ENCODE assay signal across 18 mouse cellular contexts in genomic region chr19:42891599-42891998, GRCm38 (mm10).
A peak's percentile ranks its signal among the peaks of the same experiment; 100 is the strongest.
DNase-seq lines count a peak whose midpoint lies in the region; ATAC-seq and TF ChIP-seq lines count a peak whose summit lies in the region.
"Had no signal": no experiment of that assay in that cellular context is flagged by ENCODE, and none has a peak within 500 bp of the region (broad histone marks: within the 10 kb centered on the region; RNA-seq: fewer than 3 reads in every experiment).

No protein-coding gene starts in this region.

- H3K4me2 ChIP-seq in heart, embryonic 13.5 days: no peak overlapping the region
- H3K4me2 ChIP-seq in kidney, postnatal 0 days (ENCODE audit: low read length): no peak overlapping the region
- H3K4me2 ChIP-seq in kidney, embryonic 15.5 days: no peak overlapping the region
- H3K4me2 ChIP-seq in intestine, embryonic 15.5 days (replicated peaks): no peak overlapping the region
- no peak overlapping the region for H3K4me2 ChIP-seq in forebrain, embryonic 12.5 days
- H3K4me2 ChIP-seq: forebrain, embryonic 13.5 days; heart, embryonic 11.5 days; hindbrain, embryonic 13.5 days; limb, embryonic 12.5 days; liver, embryonic 15.5 days had no signal

- no peak for ATAC-seq in heart, embryonic 13.5 days (ENCODE audit: extremely low read depth, insufficient number of reproducible peaks, low FRiP score, low TSS enrichment)
- no peak for ATAC-seq in kidney, postnatal 0 days (replicated peaks; ENCODE audit: low FRiP score, low read depth)
- no peak for ATAC-seq in kidney, embryonic 15.5 days (replicated peaks; ENCODE audit: low FRiP score)
- ATAC-seq in intestine, embryonic 15.5 days: peak; percentile 55; the same call in 1 of the 2 replicates
- no peak for ATAC-seq in forebrain, embryonic 12.5 days (ENCODE audit: low FRiP score)
- ATAC-seq: forebrain, embryonic 13.5 days had no signal

- H3K36me3 ChIP-seq in heart, embryonic 13.5 days: no peaks in the 10 kb centered on the region
- no peaks in the 10 kb centered on the region for H3K36me3 ChIP-seq in kidney, postnatal 0 days (ENCODE audit: insufficient read depth, low read length)
- no peaks in the 10 kb centered on the region for H3K36me3 ChIP-seq in kidney, embryonic 15.5 days
- H3K36me3 ChIP-seq in intestine, embryonic 15.5 days: no peaks in the 10 kb centered on the region
- H3K36me3 ChIP-seq in forebrain, embryonic 12.5 days (replicated peaks): no peaks in the 10 kb centered on the region
- H3K36me3 ChIP-seq: hindbrain, embryonic 13.5 days; limb, embryonic 12.5 days; liver, embryonic 15.5 days had no signal

- 0 out of 2 replicates have a peak overlapping the region, but pooled peaks have one; percentile 12 for H3K27ac ChIP-seq in heart, embryonic 13.5 days (replicated peaks)
- H3K27ac ChIP-seq in kidney, postnatal 0 days: no peak overlapping the region
- no peak overlapping the region for H3K27ac ChIP-seq in kidney, embryonic 15.5 days
- H3K27ac ChIP-seq in intestine, embryonic 15.5 days: peak overlapping the region; percentile 48
- no peak overlapping the region for H3K27ac ChIP-seq in forebrain, embryonic 12.5 days
- H3K27ac ChIP-seq: forebrain, embryonic 13.5 days; hindbrain, embryonic 13.5 days; limb, embryonic 12.5 days; liver, embryonic 15.5 days had no signal

- intact Hi-C loops in heart, postnatal 36 days (cut with DNase I): no loop called here

- H3K9ac ChIP-seq in heart, embryonic 13.5 days: no peak overlapping the region
- no peak overlapping the region for H3K9ac ChIP-seq in kidney, postnatal 0 days (ENCODE audit: low read depth, low read length)
- no peak overlapping the region for H3K9ac ChIP-seq in kidney, embryonic 15.5 days
- no peak overlapping the region for H3K9ac ChIP-seq in intestine, embryonic 15.5 days
- H3K9ac ChIP-seq in forebrain, embryonic 12.5 days: no peak overlapping the region
- H3K9ac ChIP-seq: forebrain, embryonic 13.5 days; hindbrain, embryonic 13.5 days; limb, embryonic 12.5 days; liver, embryonic 15.5 days had no signal

- H3K9me3 ChIP-seq in heart, embryonic 13.5 days: no peaks in the 10 kb centered on the region
- no peaks in the 10 kb centered on the region for H3K9me3 ChIP-seq in kidney, postnatal 0 days (replicated peaks; ENCODE audit: low read length)
- H3K9me3 ChIP-seq in kidney, embryonic 15.5 days (replicated peaks): no peaks in the 10 kb centered on the region
- no peaks in the 10 kb centered on the region for H3K9me3 ChIP-seq in intestine, embryonic 15.5 days
- H3K9me3 ChIP-seq in forebrain, embryonic 12.5 days: no peaks in the 10 kb centered on the region
- H3K9me3 ChIP-seq: forebrain, embryonic 13.5 days; hindbrain, embryonic 13.5 days; limb, embryonic 12.5 days; liver, embryonic 15.5 days had no signal

- H3K27me3 ChIP-seq in heart, embryonic 13.5 days (replicated peaks): no peaks in the 10 kb centered on the region
- H3K27me3 ChIP-seq in kidney, postnatal 0 days (ENCODE audit: insufficient read depth, low read length): no peaks in the 10 kb centered on the region
- H3K27me3 ChIP-seq in kidney, embryonic 15.5 days: no peaks in the 10 kb centered on the region
- H3K27me3 ChIP-seq in intestine, embryonic 15.5 days (replicated peaks): no peaks in the 10 kb centered on the region
- no peaks in the 10 kb centered on the region for H3K27me3 ChIP-seq in forebrain, embryonic 12.5 days
- H3K27me3 ChIP-seq: forebrain, embryonic 13.5 days; hindbrain, embryonic 13.5 days; limb, embryonic 12.5 days; liver, embryonic 15.5 days had no signal

- H3K4me1 ChIP-seq in heart, embryonic 13.5 days: peaks cover 11% of the 10 kb centered on the region
- H3K4me1 ChIP-seq in kidney, postnatal 0 days (replicated peaks; ENCODE audit: insufficient read depth, low read length): no peaks in the 10 kb centered on the region
- no peaks in the 10 kb centered on the region for H3K4me1 ChIP-seq in kidney, embryonic 15.5 days
- no peaks in the 10 kb centered on the region for H3K4me1 ChIP-seq in intestine, embryonic 15.5 days (replicated peaks)
- no peaks in the 10 kb centered on the region; the same call in 1 of the 2 replicates for H3K4me1 ChIP-seq in forebrain, embryonic 12.5 days
- H3K4me1 ChIP-seq: forebrain, embryonic 13.5 days; hindbrain, embryonic 13.5 days; limb, embryonic 12.5 days; liver, embryonic 15.5 days had no signal

- no peak for DNase-seq in heart, postnatal 36 days
- peak; percentile 78 for DNase-seq in kidney, postnatal 0 days (ENCODE audit: low spot score)
- DNase-seq in ES-CJ7 (ENCODE audit: low read depth, low spot score): peak; percentile 86
- DNase-seq in c-Kit-positive CD71-positive TER-119-positive erythroid progenitor cells, embryonic 14.5 days (ENCODE audit: low spot score): no peak
- DNase-seq: cerebellum, adult 9-10 months; gastrocnemius, postnatal 14 days; kidney, adult 11 months; lung, postnatal 14 days; right cerebral cortex, postnatal 14 days had no signal

- no peak for TF ChIP-seq CTCF in kidney, postnatal 0 days (IDR thresholded peaks at IDR 0.05; ENCODE audit: low read depth)

- H3K4me3 ChIP-seq in heart, embryonic 13.5 days: no peak overlapping the region
- no peak overlapping the region for H3K4me3 ChIP-seq in kidney, postnatal 0 days (replicated peaks; ENCODE audit: low read depth, low read length)
- H3K4me3 ChIP-seq in kidney, embryonic 15.5 days (replicated peaks): no peak overlapping the region
- H3K4me3 ChIP-seq in intestine, embryonic 15.5 days (replicated peaks): no peak overlapping the region
- no peak overlapping the region for H3K4me3 ChIP-seq in forebrain, embryonic 12.5 days (replicated peaks)
- H3K4me3 ChIP-seq: forebrain, embryonic 13.5 days; hindbrain, embryonic 13.5 days; limb, embryonic 12.5 days; liver, embryonic 15.5 days had no signal

- WGBS in heart, embryonic 13.5 days: 47% methylated on average over 5 of the region's 5 CpGs
- 47% methylated on average over 5 of the region's 5 CpGs for WGBS in kidney, postnatal 0 days
- 45% methylated on average over 5 of the region's 5 CpGs for WGBS in kidney, embryonic 15.5 days
- 45% methylated on average over 5 of the region's 5 CpGs for WGBS in intestine, embryonic 15.5 days
- WGBS in forebrain, embryonic 12.5 days: 69% methylated on average over 5 of the region's 5 CpGs

Comparison
In these comparisons a context has a peak if more than half of its experiments do, and no peak if none do; other contexts are left out.
1. H3K27ac ChIP-seq: peak in heart, embryonic 13.5 days (single experiment) and intestine, embryonic 15.5 days (single experiment); none in kidney, postnatal 0 days (single experiment), kidney, embryonic 15.5 days (single experiment) and forebrain, embryonic 12.5 days (single experiment).
2. DNase-seq: peak in kidney, postnatal 0 days (single experiment) and ES-CJ7 (single experiment); none in heart, postnatal 36 days (0 of 2) and c-Kit-positive CD71-positive TER-119-positive erythroid progenitor cells, embryonic 14.5 days (single experiment).